Mouse (Mus musculus) G1E (cell line): Measurements from ENCODE around the gene Sdf2.

Experiments used
- GATA1 ChIP-seq: IDR thresholded peaks from 2 replicates; pipeline ENCODE4 v1.6.1; 2012; ENCODE audit warnings: borderline replicate concordance, low read length, inconsistent platforms, mixed read lengths
- POLR2AphosphoS5 ChIP-seq: IDR thresholded peaks from 2 replicates; pipeline ENCODE4 v1.6.1; 2012; ENCODE audit warnings: low read depth, low read length, inconsistent platforms; ENCODE audit not compliant: insufficient replicate concordance

DNA sequence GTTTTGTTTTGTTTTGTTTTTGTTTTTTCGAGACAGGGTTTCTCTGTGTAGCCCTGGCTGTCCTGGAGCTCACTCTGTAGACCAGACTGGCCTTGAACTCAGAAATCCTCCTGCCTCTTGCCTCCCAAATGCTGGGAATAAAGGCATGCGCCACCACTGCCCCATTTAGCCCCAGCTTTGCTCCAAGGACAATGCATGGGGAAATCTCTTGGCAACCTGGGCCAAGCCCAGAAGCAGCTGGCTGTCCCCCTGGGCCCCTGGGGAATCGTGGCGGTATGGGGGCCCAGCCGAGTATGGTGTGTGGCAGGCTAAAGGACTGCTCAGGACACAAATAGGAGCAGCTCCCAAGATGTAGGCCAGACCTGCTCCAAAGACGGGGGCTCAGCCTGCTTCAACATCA lies 41.3 kb upstream of the Sdf2 start:
- no peak for TF ChIP-seq GATA1
- TF ChIP-seq POLR2AphosphoS5: no peak
